Mouse (Mus musculus) NIH3T3 (cell line): ENCODE measurements around the gene Pnpla5.
"Not testable (repeated sequence)": the region's sequence is repeated elsewhere in the genome, so short reads cannot be mapped to it uniquely, and the experiment has no call there.

ENCODE experiments used
- DNase-seq: peaks from one replicate; pipeline ENCODE4 v3.0.0-alpha.2; 2012; ENCODE audit warnings: low read depth

Gene Pnpla5

GRCm38 (mm10) chr15:84123075-84123474 is at the start of gene Pnpla5:
Gene Pnpla5, minus strand, starts transcription at chr15:84123175.
- no peak for DNase-seq

- no peak for DNase-seq
Observed at GRCm38 (mm10) chr15:84171166-84171565, 48.2 kb upstream of the Pnpla5 start.

- no peak for DNase-seq
Observed at GRCm38 (mm10) chr15:84169511-84169910, 46.5 kb upstream of the Pnpla5 start.

GRCm38 (mm10) chr15:84168170-84169161 is 45.5 kb upstream of the Pnpla5 start:
- DNase-seq = no peak

- DNase-seq = peak; percentile 88
Observed at GRCm38 (mm10) chr15:84167600-84167999, 44.6 kb upstream of the Pnpla5 start, which contains the start of gene Pnpla3. Gene Pnpla3, plus strand, starts transcription at chr15:84167837.

GRCm38 (mm10) chr15:84166818-84167217 is 43.8 kb upstream of the Pnpla5 start:
- DNase-seq = no peak

GRCm38 (mm10) chr15:84161871-84162270 is 38.9 kb upstream of the Pnpla5 start:
- no peak for DNase-seq

GRCm38 (mm10) chr15:84157530-84157929 is 34.6 kb upstream of the Pnpla5 start:
- not testable (repeated sequence) for DNase-seq

- no peak for DNase-seq
Observed at GRCm38 (mm10) chr15:84156158-84156557, 33.2 kb upstream of the Pnpla5 start.

- no peak for DNase-seq
Observed at GRCm38 (mm10) chr15:84140929-84141328, 18.0 kb upstream of the Pnpla5 start.

GRCm38 (mm10) chr15:84140109-84140508 is 17.1 kb upstream of the Pnpla5 start:
- no peak for DNase-seq

- no peak for DNase-seq
Observed at GRCm38 (mm10) chr15:84139592-84140005, 16.6 kb upstream of the Pnpla5 start.

- DNase-seq = no peak
Observed at GRCm38 (mm10) chr15:84136473-84137415, 13.8 kb upstream of the Pnpla5 start.

GRCm38 (mm10) chr15:84135472-84135871 is 12.5 kb upstream of the Pnpla5 start:
- peak; percentile 73 for DNase-seq

- no peak for DNase-seq
Observed at GRCm38 (mm10) chr15:84133440-84133839, 10.5 kb upstream of the Pnpla5 start.

GRCm38 (mm10) chr15:84131971-84132370 is 9.0 kb upstream of the Pnpla5 start:
- DNase-seq = no peak

GRCm38 (mm10) chr15:84131096-84131786 is 8.3 kb upstream of the Pnpla5 start:
- DNase-seq = peak; percentile 26

- DNase-seq = no peak
Observed at GRCm38 (mm10) chr15:84126871-84127270, 3.9 kb upstream of the Pnpla5 start.

GRCm38 (mm10) chr15:84126447-84126846 is 3.5 kb upstream of the Pnpla5 start:
- no peak for DNase-seq

- no peak for DNase-seq
Observed at GRCm38 (mm10) chr15:84124086-84124485, 1.1 kb upstream of the Pnpla5 start.

GRCm38 (mm10) chr15:84121036-84121435 is 1.9 kb downstream of the Pnpla5 start:
- DNase-seq = peak; percentile 22

- DNase-seq = peak; percentile 27
Observed at GRCm38 (mm10) chr15:84120612-84121011, 2.4 kb downstream of the Pnpla5 start.
